Mouse (Mus musculus) embryonic fibroblast, embryonic 13.5 days (primary cell): ENCODE data around the gene Ampd2.

Source experiments
- CTCF ChIP-seq: IDR thresholded peaks from 2 replicates; pipeline ENCODE4 v1.5.1; 2011; ENCODE audit warnings: mild to moderate bottlenecking, control low read depth, low read length, moderate library complexity, borderline replicate concordance; ENCODE audit not compliant: insufficient read depth
- POLR2A ChIP-seq: IDR thresholded peaks from 2 replicates; pipeline ENCODE4 v1.6.1; 2011; ENCODE audit warnings: low read depth, mild to moderate bottlenecking, control low read depth, low read length, moderate library complexity

GRCm38 (mm10) chr3:108072983-108073569, 13.4 kb downstream of the Ampd2 start:
- TF ChIP-seq POLR2A (no peak), CTCF (no peak)
